Mouse (Mus musculus) thymus, postnatal 36 days (tissue): ENCODE data around the gene Cep128.

Experiments
- DNase-seq, 2 experiments: peaks; one replicate each; pipeline ENCODE4 v3.0.0; 2022; ENCODE audit warnings: mixed read lengths in 2 of 2

Cep128 gene

DNA sequence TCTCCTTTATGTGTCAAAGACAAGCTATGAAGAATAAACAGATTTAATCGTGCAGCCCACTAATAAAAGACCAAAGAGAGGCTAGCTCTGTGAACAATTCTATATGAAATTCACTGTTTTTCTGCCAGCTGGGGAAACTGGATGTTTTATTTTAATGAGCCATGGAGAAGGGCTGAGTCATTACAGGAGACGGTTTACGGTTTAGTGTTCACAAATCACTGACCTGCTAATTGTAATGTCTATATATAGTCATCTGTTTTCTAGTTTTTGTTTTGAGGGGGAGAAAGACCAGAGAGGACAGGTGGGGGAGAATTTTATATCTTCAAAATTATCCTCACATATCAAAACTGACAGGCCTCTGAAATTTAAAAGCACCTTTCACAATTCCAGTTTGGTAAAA is 212.6 kb downstream of the Cep128 start:
- DNase-seq: no peak

DNA sequence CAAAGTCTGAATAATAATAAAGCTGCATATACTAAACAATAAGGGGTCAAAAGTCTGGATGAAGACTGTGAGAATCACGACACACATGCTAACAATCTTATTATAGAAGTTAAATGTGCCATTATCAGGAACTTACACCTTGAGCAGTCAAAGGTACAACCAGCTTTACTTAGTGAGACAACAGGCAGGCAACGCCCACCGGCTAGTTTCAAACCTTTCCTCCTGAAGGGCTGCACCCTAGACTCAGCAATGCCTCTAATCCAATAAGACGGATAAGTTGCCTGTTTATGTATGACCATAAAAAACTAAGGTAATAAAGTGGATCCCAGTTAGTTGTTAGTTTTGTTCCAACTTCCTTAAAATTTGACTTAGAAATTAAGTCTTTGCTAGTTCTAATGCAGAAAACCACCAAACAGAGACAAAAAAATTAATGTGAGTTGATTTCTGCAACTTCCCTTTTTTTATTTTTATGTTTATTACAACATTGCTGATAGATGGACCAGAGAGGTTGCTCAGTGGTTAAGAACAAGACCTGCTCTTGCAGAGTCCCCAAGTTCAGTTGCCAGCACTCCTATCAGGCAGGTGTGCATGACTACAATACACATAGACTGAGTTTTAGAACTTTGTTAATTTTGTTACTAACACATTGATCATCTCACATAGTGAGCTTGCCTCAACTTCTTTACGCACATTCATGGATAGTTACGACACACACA is 223.0 kb downstream of the Cep128 start:
- no peak for DNase-seq

DNA sequence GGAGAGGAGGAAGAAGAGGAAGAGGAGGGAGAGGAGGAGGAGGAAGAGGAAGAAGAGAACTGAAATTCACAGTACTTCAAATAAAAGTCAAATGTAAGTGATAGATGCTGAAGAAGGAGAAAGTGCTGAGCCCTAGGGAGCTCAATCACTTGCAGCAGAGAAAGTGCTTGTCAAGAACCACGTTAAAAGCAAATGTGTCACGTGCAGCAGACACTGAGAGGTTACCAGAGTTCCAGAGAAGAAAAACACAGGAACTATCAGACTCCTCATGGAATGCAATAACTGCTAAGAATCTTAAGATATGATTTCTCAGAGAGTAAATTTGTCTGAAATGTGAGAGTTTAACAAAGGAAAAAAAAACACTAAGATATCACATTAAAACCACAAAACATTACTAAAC is 225.7 kb downstream of the Cep128 start:
- DNase-seq: no peak

DNA sequence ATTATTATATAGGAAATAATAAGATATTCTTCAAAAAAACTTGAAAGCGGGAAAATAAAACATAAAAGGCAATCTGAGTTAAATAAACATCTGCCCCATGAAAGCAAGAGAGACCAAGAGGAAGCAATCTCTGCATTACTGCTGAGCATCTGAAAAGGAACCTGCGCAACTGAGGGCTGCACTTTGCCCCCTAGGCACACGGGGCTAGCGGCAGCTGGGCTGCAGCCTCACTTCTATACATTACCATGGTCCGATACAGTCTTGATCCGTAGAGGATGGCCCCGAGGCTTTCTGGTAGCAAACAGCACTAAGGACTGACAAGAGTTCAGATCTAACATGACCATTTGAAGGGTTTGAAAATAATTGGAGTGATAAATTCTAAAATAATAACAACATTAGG is 230.2 kb downstream of the Cep128 start:
- DNase-seq: no peak

DNA sequence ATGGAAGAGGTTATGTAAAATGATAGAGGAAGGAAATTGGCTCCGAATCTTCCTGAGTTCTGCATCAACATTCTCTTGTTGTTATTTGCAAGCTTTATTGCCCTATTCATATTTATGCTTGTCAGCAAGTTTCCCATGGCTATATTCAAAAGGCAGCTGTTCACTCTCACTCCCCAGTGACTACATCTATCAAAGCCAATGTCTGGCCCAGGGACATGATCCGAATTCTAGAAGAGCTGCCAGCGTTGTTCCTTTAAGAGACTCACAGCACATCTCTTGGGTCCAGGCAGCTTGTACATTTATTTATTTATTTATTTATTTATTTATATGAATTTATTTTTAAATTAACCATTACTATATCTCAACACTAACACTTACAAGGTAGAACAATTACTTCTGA is 235.1 kb downstream of the Cep128 start:
- no peak for DNase-seq

DNA sequence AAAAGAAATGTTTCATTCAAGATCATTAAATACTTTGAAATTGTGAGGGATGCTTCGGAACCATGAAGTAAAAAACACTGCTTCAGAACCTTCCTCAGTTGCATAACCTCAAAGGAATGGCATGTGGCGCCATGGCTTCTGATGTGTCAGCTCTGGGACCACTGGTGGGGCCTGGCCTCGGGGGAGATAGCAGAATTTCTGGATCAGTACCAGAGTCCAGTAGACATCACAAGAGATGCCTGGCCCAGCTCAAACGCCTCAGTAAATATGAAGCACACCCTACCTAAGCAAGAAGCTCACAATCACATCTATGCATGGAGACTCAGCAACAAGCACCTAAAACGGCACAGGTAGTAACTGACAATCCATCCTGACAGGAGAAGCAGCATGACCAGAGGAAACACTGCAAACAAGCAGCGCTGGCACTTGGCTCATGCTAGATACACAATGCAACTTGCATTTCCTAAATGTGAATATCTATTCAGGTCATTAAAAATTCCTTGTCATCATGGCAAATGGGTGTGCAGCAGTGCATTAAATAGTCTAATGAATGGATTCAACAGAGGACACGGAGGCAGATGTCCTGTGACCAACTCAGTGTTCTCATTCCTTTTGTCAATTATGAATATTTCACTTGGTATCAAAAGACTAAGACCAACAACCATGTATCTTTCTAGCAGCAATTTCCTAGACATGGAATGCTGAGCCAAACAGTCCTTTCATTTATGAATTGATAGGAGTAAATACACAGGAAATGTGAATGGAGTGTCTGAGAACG is 249.3 kb downstream of the Cep128 start:
- DNase-seq: no peak

DNA sequence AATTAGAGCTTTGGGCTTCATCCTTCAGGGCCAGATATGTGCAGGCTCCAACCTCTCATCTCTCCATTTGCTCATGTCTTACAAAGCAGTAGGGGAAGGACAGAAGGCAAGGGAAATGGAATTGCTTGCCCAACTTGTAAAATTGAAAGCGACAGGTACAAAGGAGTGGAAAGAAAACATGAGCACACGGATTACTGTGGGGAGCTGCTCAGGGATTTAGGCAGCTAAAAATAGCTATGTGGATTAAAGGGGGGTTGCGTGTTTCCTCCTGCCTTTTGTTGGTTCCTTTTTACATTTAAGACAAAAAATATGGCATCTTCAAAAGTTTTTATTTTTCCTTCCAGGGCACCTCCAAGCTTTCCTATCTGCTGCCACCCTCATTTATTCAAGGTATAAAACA is 269.2 kb downstream of the Cep128 start:
- no peak for DNase-seq

DNA sequence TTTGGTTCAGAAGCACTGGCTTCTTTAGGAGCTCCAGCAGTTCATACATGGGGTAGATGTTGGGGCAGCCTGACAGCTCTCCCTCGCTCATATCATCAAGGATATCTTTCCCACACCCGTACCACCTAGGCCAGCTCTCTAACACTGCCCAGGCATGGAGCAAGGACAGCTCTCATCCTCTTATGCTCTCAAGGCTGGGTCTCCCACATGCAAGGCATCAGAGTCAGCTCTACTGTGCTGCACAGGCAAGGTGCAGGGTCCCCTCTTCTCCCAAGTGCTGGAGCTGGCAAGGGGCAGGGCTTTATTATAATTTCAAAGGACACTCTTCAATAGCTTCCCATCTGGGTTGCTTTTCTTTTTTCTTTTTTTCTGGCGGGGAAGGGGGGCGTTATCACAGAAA is 280.9 kb downstream of the Cep128 start:
- DNase-seq: no peak

DNA sequence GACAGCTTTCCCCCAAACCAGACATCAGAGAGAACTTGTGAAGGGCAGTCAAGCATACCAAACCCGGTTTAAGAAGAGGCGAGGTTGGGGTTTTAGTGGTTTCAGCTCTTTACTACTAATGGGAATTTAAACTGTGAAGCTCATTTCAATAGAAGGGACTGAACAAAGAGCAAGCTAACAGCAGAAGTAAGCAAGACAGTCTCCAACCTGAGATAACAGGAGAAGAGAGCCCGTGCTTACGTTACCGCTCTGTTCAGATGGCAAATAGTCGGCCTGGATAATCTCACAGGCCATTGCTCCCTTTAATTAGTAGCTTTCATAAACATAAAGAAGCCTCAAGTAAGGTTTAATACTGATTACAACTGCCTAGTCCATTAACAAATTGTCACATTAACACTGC is 286.3 kb downstream of the Cep128 start:
- DNase-seq: no peak

DNA sequence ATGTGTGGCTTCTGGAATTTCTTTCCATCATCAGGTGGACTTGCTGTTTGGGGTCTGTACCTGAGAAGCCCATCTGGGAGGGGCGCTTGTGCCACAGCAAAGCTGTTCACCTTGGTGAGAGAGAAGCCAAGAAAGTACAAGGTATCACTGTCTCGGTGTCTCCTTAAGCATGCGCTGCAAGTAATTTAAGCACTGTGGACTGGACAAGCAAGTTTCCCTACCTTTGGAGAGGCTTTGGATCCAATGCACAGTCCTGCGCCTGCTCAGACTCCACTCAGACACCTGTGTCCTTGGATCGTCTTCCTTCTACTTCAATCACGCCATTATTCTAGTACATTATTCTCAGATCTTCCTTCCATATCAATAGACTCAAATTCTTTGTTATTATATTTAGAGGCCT is 288.0 kb downstream of the Cep128 start:
- DNase-seq: no peak

DNA sequence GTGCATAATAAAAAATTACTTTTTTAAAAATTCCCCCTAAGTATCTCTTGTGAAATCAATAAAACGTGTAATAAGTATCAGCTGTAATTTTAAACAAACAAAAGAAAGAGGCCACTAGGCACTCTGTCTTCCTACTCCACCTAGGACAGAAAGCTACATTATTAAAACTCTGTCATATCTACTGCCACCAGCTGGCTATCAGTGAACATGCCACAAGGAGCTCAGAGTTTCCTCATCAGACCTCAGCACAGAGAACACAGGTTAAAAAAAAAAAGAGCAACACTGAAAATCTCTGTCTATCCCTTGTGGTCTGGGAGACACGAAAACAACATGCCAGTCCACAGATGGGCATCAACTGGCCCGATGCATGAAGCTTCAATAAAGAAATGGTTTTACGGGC is 295.9 kb downstream of the Cep128 start:
- no peak for DNase-seq

DNA sequence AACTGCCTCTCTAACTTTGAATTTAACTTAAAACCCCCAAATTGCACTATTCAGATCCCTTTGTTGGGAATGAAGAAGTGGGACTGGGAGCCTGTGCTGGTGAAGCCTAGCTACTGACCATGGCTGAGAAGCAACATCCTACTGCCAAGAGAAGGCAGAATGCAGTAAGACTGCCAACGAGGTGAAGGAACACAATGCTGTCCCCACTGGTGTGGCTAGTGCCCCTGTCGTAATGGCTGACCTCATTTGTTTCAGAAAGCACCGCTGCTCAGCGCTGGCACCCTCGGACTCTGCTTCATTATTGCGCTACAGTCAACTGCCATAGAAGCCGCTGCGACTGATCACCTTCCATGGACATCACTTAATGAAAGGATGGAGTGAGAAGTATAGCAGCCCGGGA is 298.2 kb downstream of the Cep128 start:
- DNase-seq: no peak

DNA sequence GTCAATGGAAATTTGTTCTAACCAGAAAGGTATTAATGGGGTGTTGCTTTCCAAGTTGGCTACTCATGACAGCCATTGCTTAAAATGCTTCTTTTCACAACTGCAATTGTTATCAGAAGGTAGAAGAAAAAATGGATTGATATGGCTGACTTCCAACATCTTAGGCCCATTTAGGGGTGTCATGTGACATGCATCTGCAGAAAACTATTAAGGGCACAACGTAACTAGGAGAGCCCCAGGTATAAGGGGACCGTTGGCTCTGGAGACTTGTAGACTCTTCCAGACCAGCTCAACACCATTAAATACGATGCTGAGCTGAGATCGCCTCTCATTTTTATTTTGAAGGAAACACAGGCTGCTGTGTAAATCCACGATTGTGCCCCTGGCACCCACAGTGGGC is 308.6 kb downstream of the Cep128 start:
- DNase-seq: no peak

DNA sequence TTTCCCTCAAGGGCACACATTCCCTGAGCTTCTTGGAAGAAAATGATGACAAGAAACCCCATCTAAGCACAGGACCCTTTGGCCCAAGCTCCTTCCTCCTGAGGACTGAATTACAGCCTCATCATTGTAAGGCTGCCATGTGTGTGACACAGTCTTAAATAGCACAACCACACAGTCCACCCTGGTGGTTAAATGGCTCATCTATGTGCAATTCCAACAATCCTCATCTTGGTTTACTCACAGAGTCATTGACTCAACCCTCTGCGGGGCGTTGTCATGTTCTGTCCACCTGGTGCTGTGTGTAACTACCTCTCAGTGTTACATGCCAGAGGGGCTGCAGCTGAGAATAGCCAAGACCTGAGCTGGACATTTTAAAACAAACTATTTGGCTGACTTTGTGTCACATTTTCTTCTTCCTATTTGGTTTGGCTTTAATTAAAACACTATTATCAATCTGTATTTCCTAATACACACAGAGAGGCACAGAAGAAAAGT is 313.6 kb downstream of the Cep128 start:
- DNase-seq: no peak

DNA sequence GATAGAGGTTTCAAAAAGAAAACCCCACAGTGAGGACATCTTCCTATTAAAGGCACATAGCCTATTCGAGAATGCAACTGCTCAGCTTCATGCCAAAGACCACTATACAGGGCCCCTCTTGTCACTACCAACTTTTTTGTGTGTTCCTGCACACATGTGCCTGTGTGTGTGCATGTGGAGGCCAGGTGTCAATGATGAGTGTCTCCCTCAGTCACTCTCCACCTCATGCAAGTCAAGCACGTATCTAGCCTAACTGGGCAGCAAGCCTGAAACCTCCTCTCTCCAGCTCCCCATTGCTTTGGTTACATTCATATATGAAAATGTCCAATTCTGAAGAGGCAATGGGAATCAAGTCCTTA is 317.1 kb downstream of the Cep128 start:
- no peak for DNase-seq

DNA sequence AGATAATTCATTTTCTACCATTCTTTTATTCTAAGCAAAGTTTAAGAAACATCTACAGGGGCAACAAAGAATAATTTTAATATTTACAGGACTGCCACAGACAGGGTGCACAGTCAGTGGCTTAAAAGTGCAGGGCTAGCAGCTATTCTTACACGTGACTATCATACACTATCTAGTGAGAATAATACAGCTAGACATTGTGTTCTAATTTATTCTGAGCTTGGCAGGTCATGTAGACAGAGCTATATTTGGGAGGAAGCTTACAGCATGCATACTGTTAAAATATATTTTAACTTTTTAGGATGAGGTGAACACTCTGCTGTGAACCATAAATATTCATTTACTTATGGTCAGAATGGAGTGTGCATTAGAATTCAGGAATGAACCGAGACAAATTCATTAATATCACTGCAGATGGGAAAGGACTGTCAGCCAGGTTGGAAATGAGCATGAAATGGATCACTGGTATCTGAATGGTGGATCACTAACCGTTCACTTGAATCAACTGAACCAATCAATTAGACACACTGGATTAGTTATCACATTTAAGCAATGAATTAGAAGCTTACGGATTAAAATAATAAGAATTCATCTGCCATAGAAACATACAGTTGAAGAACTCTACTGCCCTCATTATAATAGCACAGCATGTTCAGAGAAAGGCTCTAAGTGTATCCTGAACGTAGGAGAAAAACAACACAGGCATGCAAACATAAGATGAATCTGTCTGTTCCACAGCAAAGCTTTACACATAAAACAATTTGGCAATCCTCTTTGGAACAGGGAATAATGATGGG is 317.7 kb downstream of the Cep128 start:
- DNase-seq: no peak

DNA sequence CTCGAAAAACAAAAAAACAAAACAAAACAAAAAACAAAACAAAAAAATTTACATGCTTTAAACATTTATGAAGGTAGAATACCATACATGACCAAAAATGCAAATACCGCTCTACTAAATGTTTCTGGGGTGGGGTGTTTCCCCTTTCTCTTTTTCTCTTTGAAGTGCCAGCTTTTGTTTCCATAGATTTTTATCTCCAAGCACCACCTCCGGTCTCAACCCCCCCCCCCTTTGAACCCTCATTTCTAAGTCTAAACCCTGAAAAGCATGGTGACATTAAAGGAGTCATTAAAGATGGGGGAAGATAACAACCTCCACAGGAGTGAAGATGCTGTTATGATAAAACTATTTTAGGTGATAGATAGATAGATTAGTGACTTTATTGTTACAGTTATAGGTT is 318.8 kb downstream of the Cep128 start:
- DNase-seq: no peak

DNA sequence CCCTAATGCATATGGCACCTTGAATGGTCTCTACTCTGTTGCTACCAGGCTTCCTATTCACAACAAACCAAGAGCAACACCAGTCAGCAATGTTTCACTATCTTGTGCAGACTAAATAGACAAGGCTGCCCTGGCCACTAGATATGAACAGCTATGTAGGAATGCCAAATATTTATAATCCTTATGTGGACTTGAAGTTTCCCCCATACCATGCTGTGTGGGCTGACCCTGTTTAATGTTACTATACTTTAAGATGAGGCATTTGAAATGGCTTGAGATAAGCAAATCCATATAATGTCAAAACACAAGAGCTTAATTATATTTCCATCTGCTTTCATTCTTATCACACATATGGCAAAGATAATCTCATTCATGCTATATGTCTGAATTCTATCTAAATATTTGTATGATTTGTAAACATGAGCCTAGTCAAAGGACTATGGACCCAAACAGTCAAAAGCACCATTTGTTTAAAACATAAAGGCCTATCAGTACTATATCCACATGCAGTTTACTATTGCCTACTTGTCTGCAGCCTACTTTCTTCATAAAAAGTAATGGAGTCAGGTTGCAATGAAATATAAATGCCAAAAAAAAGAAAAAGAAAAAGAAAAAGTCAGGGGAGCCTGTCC is 319.7 kb downstream of the Cep128 start:
- DNase-seq: no peak

DNA sequence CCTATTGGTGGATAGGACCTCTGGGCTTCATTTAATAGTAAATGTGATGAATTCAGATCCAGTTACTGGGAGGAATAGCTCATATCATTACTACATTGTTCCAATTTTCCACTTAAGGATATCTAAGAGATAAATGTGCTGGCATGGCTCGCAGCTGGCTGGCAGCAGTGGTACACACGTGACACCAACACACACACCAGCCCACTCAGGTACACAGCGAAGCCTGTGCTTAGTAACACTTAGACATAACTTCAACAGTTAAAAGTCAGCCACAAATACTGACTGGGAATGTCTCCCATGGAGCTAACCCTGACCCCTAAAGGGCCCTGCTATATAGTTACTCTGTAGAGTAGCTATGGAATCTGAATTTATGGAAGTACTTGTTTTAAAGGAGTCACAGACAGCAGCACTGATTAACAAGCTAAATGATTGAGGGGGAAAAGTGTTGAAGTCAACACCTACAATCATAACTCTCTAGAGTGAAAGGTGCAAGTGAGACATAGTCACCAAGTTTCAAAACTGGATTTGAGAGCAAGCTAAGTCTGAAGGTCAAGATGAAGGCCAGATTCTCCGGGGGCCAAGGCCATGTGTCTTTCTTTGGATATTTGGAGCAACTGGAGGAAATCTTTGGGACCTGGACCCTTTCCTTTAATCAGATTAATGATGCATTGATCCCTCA is 320.7 kb downstream of the Cep128 start:
- no peak for DNase-seq

DNA sequence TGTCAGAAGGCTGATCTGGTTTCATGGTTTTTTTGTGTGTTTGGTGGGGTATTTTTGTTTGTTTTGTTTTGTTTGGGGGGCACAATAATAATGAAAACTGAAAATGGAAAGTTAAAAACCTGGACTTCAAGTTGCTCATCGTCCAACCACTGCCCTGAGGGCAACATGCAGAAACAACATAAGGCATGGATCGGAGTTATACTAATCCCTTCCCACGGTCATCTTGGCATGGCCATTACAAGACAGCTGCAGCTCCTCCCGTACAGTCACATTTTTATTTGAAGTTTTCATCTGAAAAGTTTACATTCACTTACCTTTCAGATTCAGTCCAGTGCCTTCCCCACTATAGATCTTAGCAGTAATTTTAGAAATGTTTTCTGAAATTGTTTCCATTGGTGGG is 321.5 kb downstream of the Cep128 start:
- DNase-seq: no peak

DNA sequence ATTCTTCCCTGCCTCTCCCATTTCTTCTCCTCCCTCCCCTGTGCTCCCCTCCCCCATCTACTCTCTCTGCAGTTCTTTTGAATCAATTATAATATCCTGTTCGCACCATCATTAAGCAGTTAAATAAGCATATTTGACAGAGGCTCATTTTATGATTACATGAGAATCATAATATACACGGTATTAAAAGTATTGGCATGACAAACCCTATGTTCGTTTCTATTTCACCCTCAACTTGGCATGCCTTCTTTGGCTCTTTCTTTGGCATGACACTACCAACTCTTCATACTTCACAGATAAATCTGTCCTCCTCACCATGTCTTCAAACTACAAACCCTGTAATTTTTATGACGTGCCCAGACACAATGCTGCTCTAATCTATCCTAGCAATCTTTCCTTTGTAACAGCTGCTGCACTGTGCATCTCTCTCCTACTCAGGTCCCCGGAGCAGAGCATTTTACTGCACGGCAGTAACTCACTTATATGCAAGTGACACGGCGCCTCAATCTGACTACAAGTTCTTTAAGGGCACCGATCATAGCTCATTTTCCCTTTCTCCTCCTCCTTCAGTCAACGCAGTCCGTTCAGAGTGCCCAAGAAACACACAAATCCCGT is 324.4 kb downstream of the Cep128 start:
- DNase-seq: no peak

DNA sequence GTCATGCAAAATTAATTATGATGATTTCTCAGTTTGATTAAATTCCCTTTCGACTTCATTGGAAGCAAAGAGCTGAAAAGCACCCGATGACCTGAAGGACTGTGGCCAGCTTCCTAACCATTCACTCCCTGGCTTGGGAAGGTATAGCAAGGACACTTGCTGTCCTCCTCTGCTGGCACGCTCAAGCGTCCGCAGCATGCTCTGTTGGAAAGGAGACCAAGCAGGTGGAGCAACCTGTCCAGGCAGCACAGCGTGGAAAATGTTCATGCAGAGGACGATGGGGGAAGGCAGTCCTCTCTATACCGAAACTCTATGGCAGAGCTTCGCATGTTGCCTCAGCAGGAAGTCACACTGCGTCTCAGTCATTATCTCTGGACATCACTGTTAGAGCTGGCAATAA is 327.3 kb downstream of the Cep128 start:
- DNase-seq: no peak
